In genomic region chr19:23139756-23140470, GRCm38 (mm10) we compare ENCODE assay signal across 9 mouse cellular contexts. TPM values are rescaled to one million over a fixed set of nuclear protein-coding genes. Genes with fewer than 3 reads are reported as not detected.
DNase-seq lines count a peak whose midpoint lies in the region; ATAC-seq and TF ChIP-seq lines count a peak whose summit lies in the region.
"Had no signal": no experiment of that assay in that cellular context is flagged by ENCODE, and none has a peak within 500 bp of the region (broad histone marks: within the 10 kb centered on the region; RNA-seq: fewer than 3 reads in every experiment).

No protein-coding gene starts in this region.

- H3K4me1 ChIP-seq in ES-E14 (ENCODE audit: control insufficient read depth in 2 of 2, insufficient read depth in 2 of 2, low read length in 2 of 2, poor library complexity in 1 of 2), result peaks cover 0 to 1% of the 10 kb centered on the region in 2 experiments; a peak in 2 of 4 replicates
- H3K4me1 ChIP-seq in heart, embryonic 14.5 days (ENCODE audit: control insufficient read depth in 2 of 2, insufficient read depth in 2 of 2, low read length in 2 of 2), result peaks cover 18 to 27% of the 10 kb centered on the region in 2 experiments
- peaks cover 31% of the 10 kb centered on the region for H3K4me1 ChIP-seq in limb, embryonic 14.5 days (ENCODE audit: control insufficient read depth, insufficient read depth, low read length)
- peaks cover 15% of the 10 kb centered on the region for H3K4me1 ChIP-seq in olfactory bulb, adult 2 months (ENCODE audit: control insufficient read depth, insufficient read depth, low read length)

- peak overlapping the region; percentile 93 to 96 for H3K4me3 ChIP-seq in ES-E14 (ENCODE audit: insufficient read depth in 1 of 2, low read depth in 1 of 2, low read length in 2 of 2, poor library complexity in 1 of 2, severe bottlenecking in 1 of 2)
- H3K4me3 ChIP-seq in heart, embryonic 14.5 days (ENCODE audit: control insufficient read depth in 1 of 2, insufficient read depth in 1 of 2, low read depth in 1 of 2, low read length in 2 of 2), result peak overlapping the region; percentile 61 to 62; a peak in 3 of 4 replicates
- peak overlapping the region; percentile 62 for H3K4me3 ChIP-seq in limb, embryonic 14.5 days (replicated peaks; ENCODE audit: low read length)
- no peak overlapping the region for H3K4me3 ChIP-seq in olfactory bulb, adult 2 months (ENCODE audit: insufficient read depth, low read depth, low read length)

- DNase-seq in cerebellum, adult 9-10 months, result peak; percentile 50
- no peak for DNase-seq in cerebellum, postnatal 4 days (ENCODE audit: low spot score in 2 of 2)
- no peak for DNase-seq in ES-E14 (ENCODE audit: low read depth, low spot score)
- no peak for DNase-seq in limb, embryonic 14.5 days (ENCODE audit: low spot score)
- DNase-seq in right cerebral cortex, postnatal 36 days (ENCODE audit: low spot score in 2 of 2), result no peak
- no peak for DNase-seq in urinary bladder, adult 2 months (ENCODE audit: low spot score)

- 45% methylated on average over 12 of the region's 12 CpGs for WGBS in heart, embryonic 14.5 days
- WGBS in limb, embryonic 14.5 days, result 45% methylated on average over 12 of the region's 12 CpGs
- 43% methylated on average over 12 of the region's 12 CpGs for WGBS in olfactory bulb, adult 2 months

- H3K36me3 ChIP-seq in ES-E14 (ENCODE audit: control insufficient read depth, insufficient read depth, low read length, poor library complexity, severe bottlenecking), result peaks cover 14% of the 10 kb centered on the region; the same call in 1 of the 2 replicates
- no peaks in the 10 kb centered on the region for H3K36me3 ChIP-seq in heart, embryonic 14.5 days (ENCODE audit: control insufficient read depth, insufficient read depth, low read length)
- no peaks in the 10 kb centered on the region for H3K36me3 ChIP-seq in limb, embryonic 14.5 days (ENCODE audit: control insufficient read depth, insufficient read depth, low read length)

- H3K9me3 ChIP-seq in ES-E14 (ENCODE audit: control insufficient read depth, insufficient read depth, low read depth, low read length), result no peaks in the 10 kb centered on the region
- no peaks in the 10 kb centered on the region for H3K9me3 ChIP-seq in heart, embryonic 14.5 days (ENCODE audit: control insufficient read depth, low read length)
- no peaks in the 10 kb centered on the region for H3K9me3 ChIP-seq in limb, embryonic 14.5 days (ENCODE audit: control insufficient read depth, low read length)

- no peaks in the 10 kb centered on the region for H3K27me3 ChIP-seq in heart, embryonic 14.5 days (ENCODE audit: control insufficient read depth, insufficient read depth, low read length)
- peaks cover 24% of the 10 kb centered on the region for H3K27me3 ChIP-seq in limb, embryonic 14.5 days (ENCODE audit: control insufficient read depth, insufficient read depth, low read length)
- H3K27me3 ChIP-seq: CH12.LX had no signal

- H3K4me2 ChIP-seq in heart, embryonic 14.5 days (ENCODE audit: low read length), result peak overlapping the region; percentile 97
- H3K4me2 ChIP-seq in limb, embryonic 14.5 days (replicated peaks; ENCODE audit: low read depth, low read length, severe bottlenecking), result peak overlapping the region; percentile 95

- TF ChIP-seq POLR2A in limb, embryonic 14.5 days (IDR thresholded peaks at IDR 0.05; ENCODE audit: borderline replicate concordance, extremely low read depth, insufficient read depth, insufficient read length), result no peak
- TF ChIP-seq POLR2A in olfactory bulb, adult 2 months (IDR thresholded peaks at IDR 0.05; ENCODE audit: insufficient read depth, low read depth, low read length), result no peak

- in situ Hi-C loops in ES-E14 (cut with MboI; ENCODE audit: low sequenced_read_pairs in 2 of 2, unreplicated experiment in 2 of 2), result loop anchor here in 1 of 2 experiments (5.0 kb wide), 1 partner anchor 48 kb away; no protein-coding TSS in a partner anchor

- peak overlapping the region; percentile 64 for H3K27ac ChIP-seq in ES-E14 (ENCODE audit: insufficient read depth, low read depth, low read length, poor library complexity, severe bottlenecking)
- H3K27ac ChIP-seq in heart, embryonic 14.5 days (replicated peaks in 1 of 2; ENCODE audit: control insufficient read depth in 1 of 2, insufficient read depth in 1 of 2, low read depth in 2 of 2, low read length in 2 of 2), result peak overlapping the region in 1 of 2 experiments; percentile 84; a peak in 1 of 4 replicates
- no peak overlapping the region for H3K27ac ChIP-seq in limb, embryonic 14.5 days (replicated peaks; ENCODE audit: low read depth, low read length)
- peak overlapping the region; percentile 84 for H3K27ac ChIP-seq in olfactory bulb, adult 2 months (ENCODE audit: insufficient read depth, low read depth, low read length)

- peak overlapping the region; percentile 64 for H3K9ac ChIP-seq in ES-E14 (ENCODE audit: insufficient read depth, low read depth, low read length, poor library complexity, severe bottlenecking)
- H3K9ac ChIP-seq in heart, embryonic 14.5 days (ENCODE audit: low read length), result peak overlapping the region; percentile 79
- H3K9ac ChIP-seq in limb, embryonic 14.5 days (ENCODE audit: low read depth, low read length, severe bottlenecking), result no peak overlapping the region; the same call in 1 of the 2 replicates

- no peak for ATAC-seq in heart, embryonic 14.5 days (ENCODE audit: insufficient number of reproducible peaks, insufficient read depth, low FRiP score, low read depth)
- no peak for ATAC-seq in limb, embryonic 14.5 days (ENCODE audit: low FRiP score, low read depth)

- TF ChIP-seq CTCF in olfactory bulb, adult 2 months (IDR thresholded peaks at IDR 0.05; ENCODE audit: insufficient read depth, low read depth, low read length), result no peak

TF ChIP-seq in ES-E14, 5 proteins besides CTCF, POLR2A, EP300 and RAD21:
- TF ChIP-seq ZNF384 (IDR thresholded peaks at IDR 0.05; ENCODE audit: low read depth, low read length) (peak; percentile 97), MAFK (IDR thresholded peaks at IDR 0.05; ENCODE audit: insufficient read depth, low read depth, low read length) (no peak)

RNA-seq across cellular contexts. Expression of gene Klf9, which starts 1.1 kb away (rescaled TPM):
- total RNA-seq in ES-E14 (2012; rRNA removed), result 90.8 and 173 TPM in 2 replicates
- polyA plus RNA-seq in heart, embryonic 14.5 days (2014; fragmentation: Nextera tagmentation; extraction: Ambion mirVana), result 1.7 and 1.8 TPM in 2 replicates
- polyA plus RNA-seq in limb, embryonic 14.5 days (2012; rRNA removed), result 2.0 and 2.1 TPM in 2 replicates
- 1.8 and 2.1 TPM in 2 replicates for polyA plus RNA-seq in limb, embryonic 14.5 days (2014; fragmentation: Nextera tagmentation; extraction: Ambion mirVana)
- polyA plus RNA-seq in olfactory bulb, adult 2 months (2012; ENCODE audit: insufficient read depth, insufficient read length, low replicate concordance, missing spikeins), result 102 and 132 TPM in 2 replicates
- 58.6 and 73.7 TPM in 2 replicates for polyA plus RNA-seq in urinary bladder, adult 2 months (2012; rRNA removed)
- total RNA-seq: CH12.LX had no signal

Comparison
In these comparisons a context has a peak if more than half of its experiments do, and no peak if none do; other contexts are left out.
1. RNA of gene Klf9, which starts 1.1 kb away (polyA plus RNA-seq): 102 to 132 TPM in olfactory bulb, adult 2 months and 58.6 to 73.7 TPM in urinary bladder, adult 2 months; 1.8 to 2.1 TPM in limb, embryonic 14.5 days and 1.7 to 1.8 TPM in heart, embryonic 14.5 days; every median in the first group is over 10 times any median in the second.